Mouse (Mus musculus): ENCODE measurements around the gene Gm7030.
"Not testable (repeated sequence)": the region's sequence is repeated elsewhere in the genome, so short reads cannot be mapped to it uniquely, and the experiment has no call there.

DNA sequence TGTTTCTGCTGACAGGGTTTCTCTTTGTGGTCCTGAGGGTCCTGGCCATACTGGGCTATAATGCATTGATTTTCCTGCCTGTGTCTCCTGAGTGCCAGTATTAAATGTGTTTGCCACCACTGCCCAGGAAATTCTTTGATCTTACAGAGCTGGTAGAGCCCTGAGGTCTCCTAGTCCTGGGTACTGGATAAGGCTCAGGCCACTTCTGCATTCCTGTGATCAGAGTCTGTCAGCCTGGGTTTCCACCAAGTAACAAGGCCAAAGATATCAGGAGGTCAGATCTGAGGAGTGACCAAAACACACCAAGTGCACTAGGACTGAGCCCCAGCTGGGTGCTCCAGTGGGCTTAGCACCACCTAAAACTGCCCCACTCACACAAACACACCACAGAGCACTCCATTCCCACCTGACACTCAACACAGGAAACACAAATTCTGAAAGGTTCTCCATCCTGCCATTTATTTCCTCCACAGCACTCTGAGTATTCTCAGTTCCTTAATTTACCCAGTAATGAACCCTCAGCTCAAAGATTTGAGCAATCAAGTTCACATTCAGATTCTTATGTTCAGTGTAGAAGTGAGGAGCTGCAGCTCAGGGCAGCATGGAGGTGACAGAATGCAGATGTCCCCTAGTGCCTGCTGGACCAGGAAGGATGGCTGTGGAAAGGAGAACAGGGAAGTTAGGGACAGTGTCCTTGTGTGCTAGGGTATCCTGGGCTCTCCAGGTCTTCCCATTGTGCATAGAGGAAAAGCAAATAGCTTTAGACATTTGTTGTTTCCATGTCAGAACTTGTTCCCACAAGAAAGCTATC is 6.4 kb upstream of the Gm7030 start:
- not testable (repeated sequence) for TF ChIP-seq POLR2A (IDR thresholded peaks at IDR 0.05; ENCODE audit: low read depth, low read length); CTCF (conservative IDR thresholded peaks at IDR 0.05; ENCODE audit: insufficient read depth, insufficient read length, low read depth, low read length)

Data from kidney, adult 2 months (tissue).